Mouse (Mus musculus): ENCODE measurements around the gene Lama2.

DNA sequence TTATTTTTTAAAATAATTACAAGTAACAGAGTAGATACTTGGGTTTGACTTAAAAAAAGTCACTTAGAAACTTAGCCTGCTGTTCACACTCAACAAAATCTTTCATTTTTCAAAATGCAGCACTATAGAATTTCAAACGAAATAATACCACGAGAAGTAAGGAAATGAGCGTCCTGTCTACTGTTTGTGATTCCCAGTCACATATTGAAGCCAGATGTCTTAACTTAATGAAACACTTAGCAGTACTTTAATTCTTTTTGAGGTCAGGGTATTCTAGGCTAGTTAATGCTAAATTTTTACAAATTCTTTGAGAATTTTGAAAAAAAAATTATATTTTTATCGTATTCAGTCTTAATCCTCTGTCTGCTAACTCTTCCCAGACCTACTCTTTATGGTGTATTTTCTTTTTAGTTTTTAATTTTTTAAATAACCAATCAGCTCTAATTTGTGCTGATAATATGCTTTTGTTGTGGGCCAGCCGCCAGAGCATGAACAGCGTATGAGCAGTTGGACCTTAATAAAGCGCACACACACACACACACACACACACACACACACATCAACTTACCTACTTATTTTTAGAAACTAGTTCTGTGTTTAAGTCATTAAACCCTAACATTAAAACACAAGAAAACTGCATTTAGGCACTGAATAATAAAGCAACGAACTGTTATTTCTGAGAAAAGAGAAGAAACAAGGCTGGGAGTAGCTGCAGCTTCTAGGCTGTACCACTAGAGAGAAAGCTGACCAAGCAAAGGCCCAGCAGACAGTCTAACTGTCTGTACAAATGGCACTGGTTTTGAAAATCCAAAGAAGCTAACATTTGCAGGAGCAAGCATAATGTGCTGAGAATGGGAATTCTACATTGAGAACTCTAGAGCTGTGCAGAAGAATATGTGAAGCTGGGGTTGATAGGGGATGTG, 425.3 kb downstream of the Lama2 start:
- TF ChIP-seq CTCF (IDR thresholded peaks at IDR 0.05) = no peak
- no peak for TF ChIP-seq EP300 (IDR thresholded peaks at IDR 0.05)

Measured in lung, postnatal 0 days (tissue).